Mouse (Mus musculus): Measurements from ENCODE around the gene Gm3402.

- no peak for TF ChIP-seq POLR2A (IDR thresholded peaks at IDR 0.05; ENCODE audit: control insufficient read depth, extremely low read depth, insufficient read depth, low read length, poor library complexity)
- no peak for TF ChIP-seq CTCF (IDR thresholded peaks at IDR 0.05; ENCODE audit: borderline replicate concordance, control insufficient read depth, extremely low read depth, insufficient read depth, low read length, poor library complexity)
Measured at GRCm38 (mm10) chr5:146466663-146467062, 47.3 kb upstream of the Gm3402 start.

Data from thymus, adult 2 months (tissue).